ENCODE assay signal across 14 mouse cellular contexts in the genomic region with DNA sequence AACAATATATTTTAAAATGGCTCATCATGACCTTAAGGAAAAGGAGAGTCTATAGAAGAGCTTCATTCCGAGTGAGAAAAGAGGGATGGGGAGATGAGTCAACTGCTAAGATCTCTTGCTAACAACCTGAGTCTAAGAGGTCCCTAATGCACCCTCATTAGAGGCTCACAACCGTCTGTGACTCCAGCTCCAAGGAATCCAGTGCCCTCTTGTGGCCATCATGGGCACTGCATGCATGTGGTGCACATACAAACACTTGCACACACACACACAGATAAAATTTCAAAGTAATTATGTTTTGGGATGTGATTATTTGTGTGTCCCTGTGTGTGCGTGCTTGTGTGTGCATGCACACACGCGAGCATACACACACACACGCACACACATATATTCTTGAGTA. TPM values are rescaled to one million over a fixed set of nuclear protein-coding genes. Genes with fewer than 3 reads are reported as not detected.
DNase-seq lines count a peak whose midpoint lies in the region; ATAC-seq and TF ChIP-seq lines count a peak whose summit lies in the region.
"Had no signal": no experiment of that assay in that cellular context is flagged by ENCODE, and none has a peak within 500 bp of the region (broad histone marks: within the 10 kb centered on the region; RNA-seq: fewer than 3 reads in every experiment).

No protein-coding gene starts in this region.

- no peaks in the 10 kb centered on the region for H3K4me1 ChIP-seq in intestine, postnatal 0 days (replicated peaks; ENCODE audit: control insufficient read depth, insufficient read depth, low read length)
- no peaks in the 10 kb centered on the region for H3K4me1 ChIP-seq in intestine, embryonic 16.5 days (ENCODE audit: control insufficient read depth, insufficient read depth, low read length)
- no peaks in the 10 kb centered on the region for H3K4me1 ChIP-seq in thymus, adult 2 months (replicated peaks; ENCODE audit: control insufficient read depth, insufficient read depth, low read length)
- H3K4me1 ChIP-seq: forebrain, embryonic 10.5 days; limb, embryonic 15.5 days had no signal

- POLR2A ChIA-PET in Patski (lab: Charles Lee): no interaction called here

- no peak overlapping the region for H3K9ac ChIP-seq in intestine, postnatal 0 days (ENCODE audit: low read depth, low read length)
- no peak overlapping the region for H3K9ac ChIP-seq in intestine, embryonic 16.5 days (ENCODE audit: low read depth, low read length)
- H3K9ac ChIP-seq: limb, embryonic 15.5 days had no signal

- ATAC-seq in intestine, postnatal 0 days: no peak
- ATAC-seq in intestine, embryonic 16.5 days: no peak
- no peak for ATAC-seq in Patski

- no peak overlapping the region for H3K4me2 ChIP-seq in intestine, postnatal 0 days (replicated peaks; ENCODE audit: low read depth)
- no peak overlapping the region for H3K4me2 ChIP-seq in intestine, embryonic 16.5 days (ENCODE audit: low read depth, low read length)
- H3K4me2 ChIP-seq: limb, embryonic 15.5 days had no signal

- H3K36me3 ChIP-seq in intestine, postnatal 0 days (ENCODE audit: control insufficient read depth, insufficient read depth): no peaks in the 10 kb centered on the region
- no peaks in the 10 kb centered on the region for H3K36me3 ChIP-seq in intestine, embryonic 16.5 days (ENCODE audit: control insufficient read depth, insufficient read depth, low read length)
- H3K36me3 ChIP-seq in thymus, adult 2 months (ENCODE audit: control insufficient read depth, insufficient read depth, low read length): no peaks in the 10 kb centered on the region
- H3K36me3 ChIP-seq in splenic B cell, adult 2 months (ENCODE audit: control insufficient read depth, insufficient read depth, low read length, poor library complexity, severe bottlenecking): no peaks in the 10 kb centered on the region
- H3K36me3 ChIP-seq: forebrain, embryonic 10.5 days; limb, embryonic 15.5 days had no signal

- H3K27me3 ChIP-seq in intestine, postnatal 0 days (replicated peaks; ENCODE audit: control insufficient read depth, insufficient read depth, low read length): no peaks in the 10 kb centered on the region
- no peaks in the 10 kb centered on the region for H3K27me3 ChIP-seq in intestine, embryonic 16.5 days (replicated peaks; ENCODE audit: control insufficient read depth, insufficient read depth, low read length)
- no peaks in the 10 kb centered on the region for H3K27me3 ChIP-seq in thymus, adult 2 months (ENCODE audit: control insufficient read depth, insufficient read depth, low read length)
- H3K27me3 ChIP-seq in Patski: no peaks in the 10 kb centered on the region
- H3K27me3 ChIP-seq in splenic B cell, adult 2 months (ENCODE audit: control insufficient read depth, insufficient read depth, low read length, poor library complexity, severe bottlenecking): no peaks in the 10 kb centered on the region
- H3K27me3 ChIP-seq: limb, embryonic 15.5 days had no signal

- no peaks in the 10 kb centered on the region for H3K9me3 ChIP-seq in intestine, postnatal 0 days (ENCODE audit: control insufficient read depth)
- H3K9me3 ChIP-seq in intestine, embryonic 16.5 days (ENCODE audit: control insufficient read depth, low read length): no peaks in the 10 kb centered on the region

- WGBS in intestine, postnatal 0 days: 81% methylated on average over 6 of the region's 6 CpGs
- WGBS in intestine, embryonic 16.5 days: 82% methylated on average over 6 of the region's 6 CpGs
- 94% methylated on average over 6 of the region's 6 CpGs for WGBS in thymus, adult 2 months

- H3K4me3 ChIP-seq in intestine, postnatal 0 days (ENCODE audit: low read depth, low read length): no peak overlapping the region
- no peak overlapping the region for H3K4me3 ChIP-seq in intestine, embryonic 16.5 days (ENCODE audit: low read length)
- H3K4me3 ChIP-seq in thymus, adult 2 months (ENCODE audit: control insufficient read depth, insufficient read depth, low read length): no peak overlapping the region
- H3K4me3 ChIP-seq: forebrain, embryonic 10.5 days; limb, embryonic 15.5 days had no signal

- in situ Hi-C loops in Patski (cut with MboI; ENCODE audit: low pct_unique_long_range_greater_than_20kb): no loop called here

- H3K27ac ChIP-seq in intestine, postnatal 0 days (ENCODE audit: low read depth, low read length): no peak overlapping the region
- no peak overlapping the region for H3K27ac ChIP-seq in intestine, embryonic 16.5 days (ENCODE audit: low read length)
- no peak overlapping the region for H3K27ac ChIP-seq in thymus, adult 2 months (ENCODE audit: control insufficient read depth, insufficient read depth, low read length)
- H3K27ac ChIP-seq: forebrain, embryonic 10.5 days; limb, embryonic 15.5 days had no signal

- CTCF ChIA-PET in Patski (lab: Charles Lee): no interaction called here

- TF ChIP-seq CTCF in intestine, postnatal 0 days (IDR thresholded peaks at IDR 0.05; ENCODE audit: low read depth): peak; percentile 40
- TF ChIP-seq CTCF in thymus, adult 2 months (IDR thresholded peaks at IDR 0.05; ENCODE audit: borderline replicate concordance, control insufficient read depth, extremely low read depth, insufficient read depth, low read length, poor library complexity): no peak
- TF ChIP-seq CTCF in Patski (IDR thresholded peaks at IDR 0.05): peak; percentile 50

- no peak for TF ChIP-seq POLR2A in thymus, adult 2 months (IDR thresholded peaks at IDR 0.05; ENCODE audit: control insufficient read depth, extremely low read depth, insufficient read depth, low read length, poor library complexity)

- peak; percentile 16 for DNase-seq in thymus, postnatal 0 days (ENCODE audit: low spot score)
- DNase-seq in thymus, adult 2 months: no peak
- DNase-seq in Patski (ENCODE audit: low read depth, low spot score): no peak
- peak; percentile 24 for DNase-seq in splenic B cell, adult 2 months (ENCODE audit: low read depth, low spot score)
- DNase-seq in thymus, postnatal 10 days (ENCODE audit: low spot score in 2 of 2): no peak
- no peak for DNase-seq in layer of hippocampus, adult 8-10 months (ENCODE audit: low spot score in 2 of 2)
- DNase-seq: gastrocnemius, postnatal 25 days; heart, postnatal 10 days; kidney, adult 9 months had no signal

RNA-seq across cellular contexts. Expression of gene Eid2, which starts 12.2 kb away (rescaled TPM):
- 3.1 and 3.7 TPM in 2 replicates for polyA plus RNA-seq in intestine, postnatal 0 days (2015; fragmentation: Nextera tagmentation; extraction: Ambion mirVana)
- 0.77 and 0.98 TPM in 2 replicates for polyA plus RNA-seq in intestine, embryonic 16.5 days (2015; fragmentation: Nextera tagmentation; extraction: Ambion mirVana)
- 3.6 TPM in 2 replicates for polyA plus RNA-seq in thymus, postnatal 0 days (2015; fragmentation: Nextera tagmentation; extraction: Ambion mirVana)
- 4.6 and 5.8 TPM in 2 replicates for polyA plus RNA-seq in thymus, adult 2 months (2012; rRNA removed)
- polyA plus RNA-seq in Patski (2021): 25.4 TPM
- 10 to 100 TPM; 48.7 to 58.6 (median 56.9) TPM for total RNA-seq in layer of hippocampus, adult 8-10 months (2022)

RNA-seq across cellular contexts. Expression of gene Eid2b, which starts 22.1 kb away (rescaled TPM):
- 6.8 and 7.0 TPM in 2 replicates for polyA plus RNA-seq in intestine, postnatal 0 days (2015; fragmentation: Nextera tagmentation; extraction: Ambion mirVana)
- polyA plus RNA-seq in intestine, embryonic 16.5 days (2015; fragmentation: Nextera tagmentation; extraction: Ambion mirVana): 5.7 and 6.2 TPM in 2 replicates
- 7.5 and 8.5 TPM in 2 replicates for polyA plus RNA-seq in thymus, postnatal 0 days (2015; fragmentation: Nextera tagmentation; extraction: Ambion mirVana)
- 8.7 and 11.8 TPM in 2 replicates for polyA plus RNA-seq in thymus, adult 2 months (2012; rRNA removed)
- 11.7 TPM for polyA plus RNA-seq in Patski (2021)
- 10 to 100 TPM; 29.9 to 39.5 (median 31.7) TPM for total RNA-seq in layer of hippocampus, adult 8-10 months (2022)

RNA-seq across cellular contexts. Expression of gene Selenov, which starts 35.5 kb away (rescaled TPM):
- polyA plus RNA-seq in intestine, postnatal 0 days (2015; fragmentation: Nextera tagmentation; extraction: Ambion mirVana): 0.24 TPM in 1 of 2 replicates, not detected in the other
- polyA plus RNA-seq in intestine, embryonic 16.5 days (2015; fragmentation: Nextera tagmentation; extraction: Ambion mirVana): 0.21 TPM in 1 of 2 replicates, not detected in the other
- not detected in 2 replicates for polyA plus RNA-seq in thymus, postnatal 0 days (2015; fragmentation: Nextera tagmentation; extraction: Ambion mirVana)
- polyA plus RNA-seq in thymus, adult 2 months (2012; rRNA removed): 0.24 TPM in 1 of 2 replicates, not detected in the other
- polyA plus RNA-seq in Patski (2021): not detected
- total RNA-seq in layer of hippocampus, adult 8-10 months (2022): under 1 TPM in 2 of 4 experiments, not detected in 2; 0.70 to 0.98 TPM
- total RNA-seq: gastrocnemius, postnatal 25 days; heart, postnatal 10 days; megakaryocyte progenitor cell, adult 5-6 weeks had no signal

RNA-seq across cellular contexts. Expression of gene Dll3, which starts 46.6 kb away (rescaled TPM):
- 0.90 and 0.95 TPM in 2 replicates for polyA plus RNA-seq in intestine, postnatal 0 days (2015; fragmentation: Nextera tagmentation; extraction: Ambion mirVana)
- polyA plus RNA-seq in intestine, embryonic 16.5 days (2015; fragmentation: Nextera tagmentation; extraction: Ambion mirVana): 2.3 and 3.3 TPM in 2 replicates
- 0.33 and 0.51 TPM in 2 replicates for polyA plus RNA-seq in thymus, postnatal 0 days (2015; fragmentation: Nextera tagmentation; extraction: Ambion mirVana)
- polyA plus RNA-seq in thymus, adult 2 months (2012; rRNA removed): 1.1 and 1.3 TPM in 2 replicates
- polyA plus RNA-seq in Patski (2021): 0.35 TPM
- 1 to 10 TPM; 1.1 to 2.2 (median 1.7) TPM for total RNA-seq in layer of hippocampus, adult 8-10 months (2022)
- total RNA-seq: gastrocnemius, postnatal 25 days; heart, postnatal 10 days had no signal

RNA-seq across cellular contexts. Expression of gene Timm50, which starts 56.4 kb away (rescaled TPM):
- polyA plus RNA-seq in intestine, postnatal 0 days (2015; fragmentation: Nextera tagmentation; extraction: Ambion mirVana): 68.8 and 69.7 TPM in 2 replicates
- polyA plus RNA-seq in intestine, embryonic 16.5 days (2015; fragmentation: Nextera tagmentation; extraction: Ambion mirVana): 161 and 174 TPM in 2 replicates
- polyA plus RNA-seq in thymus, postnatal 0 days (2015; fragmentation: Nextera tagmentation; extraction: Ambion mirVana): 116 and 125 TPM in 2 replicates
- polyA plus RNA-seq in thymus, adult 2 months (2012; rRNA removed): 100 and 102 TPM in 2 replicates
- 61.7 TPM for polyA plus RNA-seq in Patski (2021)
- total RNA-seq in layer of hippocampus, adult 8-10 months (2022): 10 to 100 TPM; 41.2 to 54.2 (median 46.0) TPM

Comparison
In these comparisons a context has a peak if more than half of its experiments do, and no peak if none do; other contexts are left out.
1. DNase-seq: peak in thymus, postnatal 0 days (single experiment) and splenic B cell, adult 2 months (single experiment); none in thymus, adult 2 months (single experiment), Patski (single experiment), thymus, postnatal 10 days (0 of 2) and layer of hippocampus, adult 8-10 months (0 of 2).